24 mouse cellular contexts compared by ENCODE assay signal in genomic region chr7:63249404-63249803, GRCm38 (mm10). TPM values are rescaled to one million over a fixed set of nuclear protein-coding genes. Genes with fewer than 3 reads are reported as not detected.
DNase-seq lines count a peak whose midpoint lies in the region; ATAC-seq and TF ChIP-seq lines count a peak whose summit lies in the region.
"Had no signal": no experiment of that assay in that cellular context is flagged by ENCODE, and none has a peak within 500 bp of the region (broad histone marks: within the 10 kb centered on the region; RNA-seq: fewer than 3 reads in every experiment).

No protein-coding gene starts in this region.

- H3K27me3 ChIP-seq in forebrain, postnatal 0 days (ENCODE audit: insufficient read depth, low read length), result no peaks in the 10 kb centered on the region
- H3K27me3 ChIP-seq in forebrain, embryonic 11.5 days (ENCODE audit: control insufficient read depth, insufficient read depth, low read length), result no peaks in the 10 kb centered on the region
- H3K27me3 ChIP-seq: embryonic facial prominence, embryonic 15.5 days; hindbrain, embryonic 13.5 days had no signal

- no peaks in the 10 kb centered on the region for H3K36me3 ChIP-seq in forebrain, postnatal 0 days (ENCODE audit: insufficient read depth)
- H3K36me3 ChIP-seq in forebrain, embryonic 11.5 days (ENCODE audit: control insufficient read depth, insufficient read depth, low read length), result no peaks in the 10 kb centered on the region
- H3K36me3 ChIP-seq: embryonic facial prominence, embryonic 15.5 days; hindbrain, embryonic 13.5 days had no signal

- no peak overlapping the region for H3K4me3 ChIP-seq in forebrain, postnatal 0 days (ENCODE audit: low read depth, low read length)
- H3K4me3 ChIP-seq in forebrain, embryonic 11.5 days (ENCODE audit: low read depth, low read length), result no peak overlapping the region
- H3K4me3 ChIP-seq: embryonic facial prominence, embryonic 15.5 days; erythroblast, embryonic 14.5 days; hindbrain, embryonic 13.5 days had no signal

- DNase-seq in cerebellum, postnatal 14 days, result peak; percentile 12 to 38
- no peak for DNase-seq in cerebellum, adult 11-12 months
- DNase-seq in forebrain, postnatal 0 days, result peak; percentile 39
- no peak for DNase-seq in forebrain, embryonic 11.5 days (ENCODE audit: low spot score)
- peak; percentile 0 for DNase-seq in lung, postnatal 36 days
- no peak for DNase-seq in lung, postnatal 4 days
- peak; percentile 17 for DNase-seq in brain, embryonic 14.5 days (ENCODE audit: low read depth)
- DNase-seq in urinary bladder, postnatal 25 days (ENCODE audit: low spot score), result no peak
- DNase-seq: adrenal gland, adult 2 months; adrenal gland, postnatal 25 days; cerebellum, adult 11 months; cerebellum, adult 9-10 months; embryo, embryonic 11 days; gastrocnemius, postnatal 36 days; heart, adult 11 months; heart, postnatal 10 days; heart, postnatal 4 days; kidney, adult 11 months had no signal

- no peak overlapping the region for H3K27ac ChIP-seq in forebrain, postnatal 0 days (ENCODE audit: low read depth, low read length)
- no peak overlapping the region for H3K27ac ChIP-seq in forebrain, embryonic 11.5 days (ENCODE audit: low read depth, low read length)
- H3K27ac ChIP-seq: embryonic facial prominence, embryonic 15.5 days; hindbrain, embryonic 13.5 days; hindbrain, postnatal 0 days had no signal

- TF ChIP-seq CTCF in forebrain, postnatal 0 days (IDR thresholded peaks at IDR 0.05; ENCODE audit: low read depth), result no peak
- TF ChIP-seq CTCF in brain, embryonic 14.5 days (IDR thresholded peaks at IDR 0.05; ENCODE audit: borderline replicate concordance, extremely low read depth, insufficient read depth, insufficient read length), result no peak

- H3K9me3 ChIP-seq in forebrain, postnatal 0 days (ENCODE audit: low read length), result no peaks in the 10 kb centered on the region
- H3K9me3 ChIP-seq in forebrain, embryonic 11.5 days (ENCODE audit: control insufficient read depth, low read length), result no peaks in the 10 kb centered on the region
- H3K9me3 ChIP-seq: embryonic facial prominence, embryonic 15.5 days; hindbrain, embryonic 13.5 days had no signal

- no peak overlapping the region for H3K4me2 ChIP-seq in forebrain, postnatal 0 days (ENCODE audit: low read depth)
- no peak overlapping the region for H3K4me2 ChIP-seq in forebrain, embryonic 11.5 days (ENCODE audit: low read depth, low read length, severe bottlenecking)
- H3K4me2 ChIP-seq: embryonic facial prominence, embryonic 15.5 days; hindbrain, embryonic 13.5 days had no signal

- no peak overlapping the region for H3K9ac ChIP-seq in forebrain, postnatal 0 days
- H3K9ac ChIP-seq in forebrain, embryonic 11.5 days (ENCODE audit: low read length), result no peak overlapping the region
- H3K9ac ChIP-seq: embryonic facial prominence, embryonic 15.5 days; hindbrain, embryonic 13.5 days had no signal

- peak; percentile 45 for ATAC-seq in forebrain, postnatal 0 days
- no peak for ATAC-seq in forebrain, embryonic 11.5 days (replicated peaks; ENCODE audit: low FRiP score)
- ATAC-seq: hindbrain, postnatal 0 days had no signal

- TF ChIP-seq POLR2A in brain, embryonic 14.5 days (IDR thresholded peaks at IDR 0.05; ENCODE audit: borderline replicate concordance, extremely low read depth, insufficient read depth, insufficient read length, poor library complexity, severe bottlenecking), result no peak

- H3K4me1 ChIP-seq in forebrain, postnatal 0 days (ENCODE audit: insufficient read depth), result no peaks in the 10 kb centered on the region
- H3K4me1 ChIP-seq in forebrain, embryonic 11.5 days (replicated peaks; ENCODE audit: control insufficient read depth, insufficient read depth, low read length), result no peaks in the 10 kb centered on the region
- H3K4me1 ChIP-seq: embryonic facial prominence, embryonic 15.5 days; hindbrain, embryonic 13.5 days had no signal

- 60% methylated on average over 2 of the region's 2 CpGs for WGBS in forebrain, postnatal 0 days
- WGBS in forebrain, embryonic 11.5 days, result 78% methylated on average over 2 of the region's 2 CpGs

RNA-seq across cellular contexts. Expression of gene Chrna7, which starts 37.0 kb away (rescaled TPM):
- 22.3 and 25.2 TPM in 2 replicates for total RNA-seq in forebrain, postnatal 0 days (2014; rRNA removed)
- polyA plus RNA-seq in forebrain, postnatal 0 days (2015; fragmentation: Nextera tagmentation; extraction: Ambion mirVana), result 2.1 and 6.5 TPM in 2 replicates
- 4.0 and 5.1 TPM in 2 replicates for polyA plus RNA-seq in forebrain, embryonic 11.5 days (2014; fragmentation: Nextera tagmentation; extraction: Ambion mirVana)
- 8.1 and 8.3 TPM in 2 replicates for polyA plus RNA-seq in brain, embryonic 14.5 days (2012; rRNA removed)
- total RNA-seq: common myeloid progenitor, adult 5-6 weeks; MEL had no signal
- polyA plus RNA-seq: erythroblast, embryonic 14.5 days had no signal

Comparison
In these comparisons a context has a peak if more than half of its experiments do, and no peak if none do; other contexts are left out.
1. DNase-seq: peak in cerebellum, postnatal 14 days (2 of 2), forebrain, postnatal 0 days (single experiment), lung, postnatal 36 days (single experiment) and brain, embryonic 14.5 days (single experiment); none in cerebellum, adult 11-12 months (single experiment), forebrain, embryonic 11.5 days (single experiment), lung, postnatal 4 days (0 of 2) and urinary bladder, postnatal 25 days (single experiment).